Mouse (Mus musculus): ENCODE results near the gene 3110040N11Rik. TPM values are rescaled to one million over a fixed set of nuclear protein-coding genes. Genes with fewer than 3 reads are reported as not detected.

3110040N11Rik gene
- 32.6 TPM for polyA plus RNA-seq (2014; fragmentation: Illumina TruSeq; extraction: RNeasy Lipid Tissue Mini Kit (QIAGEN cat#74804); ENCODE audit: low read depth, low replicate concordance)

GRCm38 (mm10) chr7:81789095-81789757, at the start of gene 3110040N11Rik:
Gene 3110040N11Rik (minus strand): TSS chr7:81789478.

GRCm38 (mm10) chr7:81829379-81829894, 40.2 kb upstream of the 3110040N11Rik start, which contains the start of gene Btbd1:
Gene Btbd1 (minus strand): TSS chr7:81829431.

GRCm38 (mm10) chr7:81762180-81763109, 26.8 kb downstream of the 3110040N11Rik start, which contains the start of gene Ramac:
Gene Ramac (plus strand): TSS chr7:81762925.

Other genes with a start within 250 kb of the 3110040N11Rik start
- 6.9 TPM for gene Fsd2, start 222.5 kb downstream of the 3110040N11Rik start, polyA plus RNA-seq (2014; fragmentation: Illumina TruSeq; extraction: RNeasy Lipid Tissue Mini Kit (QIAGEN cat#74804); ENCODE audit: low read depth, low replicate concordance)
- 18.3 TPM for gene Whamm, start 218.2 kb downstream of the 3110040N11Rik start, polyA plus RNA-seq (2014; fragmentation: Illumina TruSeq; extraction: RNeasy Lipid Tissue Mini Kit (QIAGEN cat#74804); ENCODE audit: low read depth, low replicate concordance)
- gene Homer2, start 82.0 kb downstream of the 3110040N11Rik start, polyA plus RNA-seq (2014; fragmentation: Illumina TruSeq; extraction: RNeasy Lipid Tissue Mini Kit (QIAGEN cat#74804); ENCODE audit: low read depth, low replicate concordance): 2.7 TPM
- gene Ramac, start 26.6 kb downstream of the 3110040N11Rik start, polyA plus RNA-seq (2014; fragmentation: Illumina TruSeq; extraction: RNeasy Lipid Tissue Mini Kit (QIAGEN cat#74804); ENCODE audit: low read depth, low replicate concordance): 68.7 TPM
- gene Btbd1, start 40.0 kb upstream of the 3110040N11Rik start, polyA plus RNA-seq (2014; fragmentation: Illumina TruSeq; extraction: RNeasy Lipid Tissue Mini Kit (QIAGEN cat#74804); ENCODE audit: low read depth, low replicate concordance): 91.0 TPM
- not detected for gene Gm10160, start 66.3 kb upstream of the 3110040N11Rik start, polyA plus RNA-seq (2014; fragmentation: Illumina TruSeq; extraction: RNeasy Lipid Tissue Mini Kit (QIAGEN cat#74804); ENCODE audit: low read depth, low replicate concordance)
- gene Tm6sf1, start 69.5 kb upstream of the 3110040N11Rik start, polyA plus RNA-seq (2014; fragmentation: Illumina TruSeq; extraction: RNeasy Lipid Tissue Mini Kit (QIAGEN cat#74804); ENCODE audit: low read depth, low replicate concordance): 23.4 TPM
- gene Hdgfl3, start 145.0 kb upstream of the 3110040N11Rik start, polyA plus RNA-seq (2014; fragmentation: Illumina TruSeq; extraction: RNeasy Lipid Tissue Mini Kit (QIAGEN cat#74804); ENCODE audit: low read depth, low replicate concordance): 9.5 TPM
- 2.7 TPM for gene Bnc1, start 202.8 kb upstream of the 3110040N11Rik start, polyA plus RNA-seq (2014; fragmentation: Illumina TruSeq; extraction: RNeasy Lipid Tissue Mini Kit (QIAGEN cat#74804); ENCODE audit: low read depth, low replicate concordance)

Data from adipose tissue, adult 10 weeks (tissue).